Mouse (Mus musculus): Measurements from ENCODE around the gene Alg12.

GRCm38 (mm10) chr15:88861772-88862622 is 42.9 kb upstream of the Alg12 start, which contains the start of gene Pim3:
- TF ChIP-seq CTCF (IDR thresholded peaks at IDR 0.05; ENCODE audit: extremely low read depth, insufficient read depth, low read length) (no peak), POLR2A (IDR thresholded peaks at IDR 0.05; ENCODE audit: extremely low read depth, insufficient read depth, low read length) (peak; percentile 88)
